Mouse (Mus musculus): ENCODE results near the gene Tmem131. TPM values are rescaled to one million over a fixed set of nuclear protein-coding genes. Genes with fewer than 3 reads are reported as not detected.

The Tmem131 gene
- total and polyA plus RNA-seq, 3 experiments, result 9.7 to 39.9 (median 11.5) TPM

DNA sequence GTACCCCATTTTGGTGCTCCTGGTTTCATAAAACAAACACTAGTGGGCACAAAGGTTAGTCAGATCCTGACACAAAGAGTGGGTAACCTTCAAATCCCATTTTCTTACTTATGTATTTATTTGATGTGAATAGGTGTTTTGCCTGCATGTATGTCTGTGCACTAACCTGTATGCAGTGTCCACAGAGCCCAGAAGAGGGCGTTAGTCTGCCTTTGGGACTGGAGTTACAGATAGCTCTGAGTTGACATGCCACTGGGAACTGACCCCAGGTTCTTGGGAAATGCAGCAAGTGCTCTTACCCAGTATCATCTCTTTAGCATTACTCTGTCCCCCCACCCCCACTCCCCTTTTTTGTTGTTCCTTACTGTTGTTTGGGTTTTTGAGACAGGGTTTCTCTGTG, 95.4 kb downstream of the Tmem131 start:
- dilution Hi-C loops (cut with MboI; ENCODE audit: extremely low pct_ligation_motif_present, extremely low pct_unique_long_range_greater_than_20kb, low sequenced_read_pairs) (no loop called here), in situ Hi-C loops (cut with MboI; ENCODE audit: low pct_ligation_motif_present, low pct_unique_long_range_greater_than_20kb, low sequenced_read_pairs) (no loop called here)
- no peaks in the 10 kb centered on the region for H3K79me2 ChIP-seq (replicated peaks; ENCODE audit: control insufficient read depth, extremely low read depth, insufficient read depth, poor library complexity, severe bottlenecking)
- H3K27ac ChIP-seq (ENCODE audit: insufficient read depth, low read depth), result no peak overlapping the region
- no peak overlapping the region for H3K4me3 ChIP-seq (replicated peaks in 1 of 3; ENCODE audit: low read depth in 2 of 3, low read length in 2 of 3, poor library complexity in 1 of 3)
- H3K4me2 ChIP-seq (ENCODE audit: insufficient read depth, low read depth, poor library complexity, severe bottlenecking), result no peak overlapping the region
- H3K36me3 ChIP-seq (replicated peaks in 1 of 2; ENCODE audit: control insufficient read depth in 1 of 2, insufficient read depth in 1 of 2, low read length in 1 of 2), result peaks cover 4 to 56% of the 10 kb centered on the region in 2 experiments
- H3K27me3 ChIP-seq (replicated peaks), result no peaks in the 10 kb centered on the region
- H3K9ac ChIP-seq (ENCODE audit: insufficient read depth, low read depth), result no peak overlapping the region
- TF ChIP-seq CHD1 (IDR thresholded peaks at IDR 0.05; ENCODE audit: low read depth, low read length) (no peak), ZKSCAN1 (IDR thresholded peaks at IDR 0.05; ENCODE audit: borderline replicate concordance, low read depth, low read length) (no peak), ZMIZ1 (IDR thresholded peaks at IDR 0.05; ENCODE audit: low read depth, low read length) (no peak), IRF4 (IDR thresholded peaks at IDR 0.05; ENCODE audit: low read depth, low read length) (no peak), MAZ (IDR thresholded peaks at IDR 0.05; ENCODE audit: low read depth, low read length) (no peak), MXI1 (IDR thresholded peaks at IDR 0.05; ENCODE audit: low read depth, low read length) (no peak), ELF1 (IDR thresholded peaks at IDR 0.05; ENCODE audit: low read depth, low read length) (no peak), E2F4 (IDR thresholded peaks at IDR 0.05; ENCODE audit: insufficient replicate concordance, low read depth, low read length) (no peak), CTCF (conservative IDR thresholded peaks at IDR 0.05 in 1 of 2, IDR thresholded peaks at IDR 0.05 in 1 of 2; ENCODE audit: low read depth in 2 of 2, low read length in 2 of 2) (0 out of 4 replicates have a peak, but pooled peaks of 1 of the 2 experiments have one; percentile 13)
- H3K4me1 ChIP-seq (ENCODE audit: control insufficient read depth in 1 of 2, insufficient read depth in 2 of 2), result no peaks in the 10 kb centered on the region
- DNase-seq (ENCODE audit: extremely low read depth), result no peak
- no peaks in the 10 kb centered on the region for H3K9me3 ChIP-seq (replicated peaks; ENCODE audit: low read length)

- in situ Hi-C loops (cut with MboI; ENCODE audit: low pct_ligation_motif_present, low pct_unique_long_range_greater_than_20kb, low sequenced_read_pairs) (no loop called here), dilution Hi-C loops (cut with MboI; ENCODE audit: extremely low pct_ligation_motif_present, extremely low pct_unique_long_range_greater_than_20kb, low sequenced_read_pairs) (no loop called here)
- TF ChIP-seq JUND (conservative IDR thresholded peaks at IDR 0.05; ENCODE audit: low read depth, low read length) (no peak), CHD1 (IDR thresholded peaks at IDR 0.05; ENCODE audit: low read depth, low read length) (no peak), POLR2A (IDR thresholded peaks at IDR 0.05; ENCODE audit: low read depth, low read length) (no peak), RCOR1 (conservative IDR thresholded peaks at IDR 0.05; ENCODE audit: low read depth, low read length) (no peak), ZMIZ1 (IDR thresholded peaks at IDR 0.05; ENCODE audit: low read depth, low read length) (no peak), POLR2AphosphoS2 (IDR thresholded peaks at IDR 0.05; ENCODE audit: low read depth, low read length) (no peak), IRF4 (IDR thresholded peaks at IDR 0.05; ENCODE audit: low read depth, low read length) (no peak), TBP (conservative IDR thresholded peaks at IDR 0.05; ENCODE audit: low read depth, low read length) (no peak), ZKSCAN1 (IDR thresholded peaks at IDR 0.05; ENCODE audit: borderline replicate concordance, low read depth, low read length) (no peak), NELFE (IDR thresholded peaks at IDR 0.05; ENCODE audit: low read depth, low read length) (no peak), USF1 (IDR thresholded peaks at IDR 0.05; ENCODE audit: low read depth, low read length) (no peak), NRF1 (IDR thresholded peaks at IDR 0.05; ENCODE audit: low read depth, low read length) (no peak), USF2 (conservative IDR thresholded peaks at IDR 0.05; ENCODE audit: low read depth, low read length) (no peak), GABPA (IDR thresholded peaks at IDR 0.05; ENCODE audit: insufficient replicate concordance, low read depth, low read length) (no peak), MXI1 (IDR thresholded peaks at IDR 0.05; ENCODE audit: low read depth, low read length) (no peak), RAD21 (IDR thresholded peaks at IDR 0.05; ENCODE audit: low read depth, low read length) (no peak), SMC3 (IDR thresholded peaks at IDR 0.05; ENCODE audit: low read depth, low read length) (no peak), EP300 (IDR thresholded peaks at IDR 0.05; ENCODE audit: low read length) (no peak), ZNF384 (IDR thresholded peaks at IDR 0.05; ENCODE audit: low read depth, low read length) (no peak), ZC3H11A (IDR thresholded peaks at IDR 0.05; ENCODE audit: low read depth, low read length) (no peak)
Observed at GRCm38 (mm10) chr1:36847276-36847675, 96.2 kb downstream of the Tmem131 start.

More at GRCm38 (mm10) chr1:36847276-36847675, 96.2 kb downstream of the Tmem131 start:
- H3K27ac ChIP-seq (ENCODE audit: insufficient read depth, low read depth), result no peak overlapping the region
- peaks cover 4 to 49% of the 10 kb centered on the region in 2 experiments for H3K36me3 ChIP-seq (replicated peaks in 1 of 2; ENCODE audit: control insufficient read depth in 1 of 2, insufficient read depth in 1 of 2, low read length in 1 of 2)
- no peaks in the 10 kb centered on the region for H3K79me2 ChIP-seq (replicated peaks; ENCODE audit: control insufficient read depth, extremely low read depth, insufficient read depth, poor library complexity, severe bottlenecking)
- DNase-seq (ENCODE audit: extremely low read depth), result no peak
- H3K9me3 ChIP-seq (replicated peaks; ENCODE audit: low read length), result no peaks in the 10 kb centered on the region
- H3K4me3 ChIP-seq (replicated peaks in 1 of 3; ENCODE audit: low read depth in 2 of 3, low read length in 2 of 3, poor library complexity in 1 of 3), result no peak overlapping the region
- no peaks in the 10 kb centered on the region for H3K4me1 ChIP-seq (ENCODE audit: control insufficient read depth in 1 of 2, insufficient read depth in 2 of 2)
- no peak overlapping the region for H3K9ac ChIP-seq (ENCODE audit: insufficient read depth, low read depth)
- H3K27me3 ChIP-seq (replicated peaks), result no peaks in the 10 kb centered on the region
- no peak overlapping the region for H3K4me2 ChIP-seq (ENCODE audit: insufficient read depth, low read depth, poor library complexity, severe bottlenecking)

Data from CH12.LX (cell line).